Mouse (Mus musculus) left cerebral cortex, postnatal 36 days (tissue): ENCODE data around the gene Tubg2. TPM values are rescaled to one million over a fixed set of nuclear protein-coding genes. Genes with fewer than 3 reads are reported as not detected.

Experiments used
- DNase-seq, 2 experiments: peaks; one replicate each; pipeline ENCODE4 v3.0.0; 2021 to 2022; ENCODE audit warnings: low spot score in 2 of 2, mixed read lengths in 1 of 2
- intact Hi-C: fragments of 180-260 bp; cut with DNase I; formaldehyde crosslinking; loops from one replicate; pipeline ENCODE4 v1.15.1; 2025
- total RNA-seq, 2 experiments: library from RNA; stranded (reverse); gene quantifications; 2 replicates each; pipeline ENCODE4 v1.2.3; 2021

Gene Tubg2
- total RNA-seq, 2 experiments from 2014 or later, result 49.7 to 62.4 TPM

DNA sequence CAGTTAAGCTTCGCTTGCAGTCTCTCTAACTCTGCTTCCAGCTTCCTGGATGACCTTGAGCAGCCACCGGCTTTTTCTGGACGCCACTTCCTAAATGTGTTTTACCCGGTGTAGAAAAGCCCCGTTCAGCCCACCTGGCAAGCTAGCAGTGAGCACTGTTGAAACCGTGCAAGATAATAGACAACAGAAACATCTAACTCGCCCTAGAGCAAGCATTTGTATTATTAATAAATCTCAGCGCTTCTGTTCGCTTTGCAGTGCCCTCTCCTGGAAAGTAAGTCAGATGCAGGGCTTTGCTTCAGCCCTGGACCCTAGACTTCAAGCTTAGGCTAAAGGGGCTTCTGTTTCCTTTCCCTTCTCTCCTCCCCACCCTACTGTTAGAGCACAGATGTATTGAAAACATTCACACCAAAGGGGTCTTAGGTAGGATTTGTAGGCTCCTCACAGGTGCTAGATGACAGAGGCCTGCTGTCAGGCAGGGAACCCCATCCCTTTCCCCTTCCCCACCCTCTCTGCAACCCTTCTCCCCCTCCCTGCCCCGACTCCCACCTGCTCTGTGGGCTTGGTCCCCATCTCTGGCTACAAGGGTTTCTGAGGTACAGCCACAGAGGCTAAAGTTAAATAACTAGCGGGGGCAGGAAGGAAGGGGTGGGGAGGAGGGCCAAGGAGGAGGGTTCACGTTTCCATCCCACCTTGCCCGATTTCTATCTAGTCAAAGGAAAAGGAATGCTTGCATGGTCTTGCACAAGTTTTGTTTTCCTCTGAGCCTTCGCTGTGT, 19.3 kb downstream of the Tubg2 start, which contains the start of gene Ccr10:
Ccr10 (minus strand) TSS at position 593 of the 778 bp plus-strand sequence.
- no peak for DNase-seq

DNA sequence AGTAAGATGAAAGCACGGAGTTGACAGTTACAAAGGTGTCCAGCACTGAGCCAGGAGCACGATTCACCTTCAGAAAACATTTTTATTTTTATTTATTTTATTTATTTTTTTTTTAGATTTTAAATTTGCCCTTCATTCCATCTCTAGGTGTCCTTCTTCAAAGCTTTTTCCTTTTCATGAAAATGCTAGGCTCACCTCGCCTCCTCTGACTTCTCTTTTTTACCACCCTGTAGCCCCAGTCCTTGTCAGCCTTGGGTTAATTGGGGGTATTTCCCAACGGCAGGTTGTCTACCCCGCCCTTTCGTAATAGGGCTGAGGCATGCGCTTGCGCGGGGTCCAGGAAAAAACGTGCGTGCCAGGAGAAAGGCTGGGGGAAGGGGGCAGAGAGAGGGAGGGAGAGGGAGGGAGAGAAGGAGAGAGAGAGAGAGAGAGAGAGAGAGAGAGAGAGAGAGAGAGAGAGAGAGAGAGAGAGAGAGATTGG, 20.0 kb downstream of the Tubg2 start:
- peak; percentile 61 to 70 for DNase-seq
- intact Hi-C loops, result loop anchor here (2.0 to 10.0 kb wide), 2 partner anchors 81 to 191 kb away; partner anchors contain the start of gene Psmc3ip

More for the DNA sequence above, 19.3 kb downstream of the Tubg2 start, which contains the start of gene Ccr10:
- intact Hi-C loops, result loop anchor here (10.0 kb wide), 1 partner anchor 190 kb away; no protein-coding TSS in a partner anchor

DNA sequence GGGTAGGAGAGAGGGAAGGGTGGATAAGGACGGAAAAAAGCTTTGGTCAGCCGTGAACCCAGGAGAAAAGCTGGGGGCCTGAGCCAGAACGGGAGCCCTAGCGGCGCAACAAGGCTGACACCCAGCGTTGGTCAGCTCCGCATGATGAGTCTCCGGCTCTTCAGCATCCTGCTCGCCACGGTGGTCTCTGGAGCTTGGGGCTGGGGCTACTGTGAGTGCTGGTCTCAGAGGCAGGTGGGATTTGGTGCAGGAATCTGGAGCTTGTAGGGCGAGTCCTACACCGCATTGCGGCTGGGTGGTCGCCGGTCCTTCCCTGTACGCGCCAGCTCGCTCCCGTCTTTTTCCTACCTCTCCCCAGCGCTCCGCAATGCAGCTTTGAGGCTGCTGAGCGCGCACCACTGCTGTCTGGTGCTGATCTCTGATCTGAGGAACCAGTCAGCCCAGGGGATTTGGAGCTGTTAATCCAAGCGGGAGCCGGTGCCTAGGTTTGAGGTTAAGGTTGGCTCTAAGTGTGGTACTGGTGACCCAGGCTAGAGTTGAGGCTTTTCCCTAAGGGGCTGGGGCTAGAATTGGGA, 20.5 kb downstream of the Tubg2 start:
- DNase-seq, result peak; percentile 64 to 72
- intact Hi-C loops, result loop anchor here (2.0 to 10.0 kb wide), 2 partner anchors 81 to 191 kb away; partner anchors contain the start of gene Psmc3ip

DNA sequence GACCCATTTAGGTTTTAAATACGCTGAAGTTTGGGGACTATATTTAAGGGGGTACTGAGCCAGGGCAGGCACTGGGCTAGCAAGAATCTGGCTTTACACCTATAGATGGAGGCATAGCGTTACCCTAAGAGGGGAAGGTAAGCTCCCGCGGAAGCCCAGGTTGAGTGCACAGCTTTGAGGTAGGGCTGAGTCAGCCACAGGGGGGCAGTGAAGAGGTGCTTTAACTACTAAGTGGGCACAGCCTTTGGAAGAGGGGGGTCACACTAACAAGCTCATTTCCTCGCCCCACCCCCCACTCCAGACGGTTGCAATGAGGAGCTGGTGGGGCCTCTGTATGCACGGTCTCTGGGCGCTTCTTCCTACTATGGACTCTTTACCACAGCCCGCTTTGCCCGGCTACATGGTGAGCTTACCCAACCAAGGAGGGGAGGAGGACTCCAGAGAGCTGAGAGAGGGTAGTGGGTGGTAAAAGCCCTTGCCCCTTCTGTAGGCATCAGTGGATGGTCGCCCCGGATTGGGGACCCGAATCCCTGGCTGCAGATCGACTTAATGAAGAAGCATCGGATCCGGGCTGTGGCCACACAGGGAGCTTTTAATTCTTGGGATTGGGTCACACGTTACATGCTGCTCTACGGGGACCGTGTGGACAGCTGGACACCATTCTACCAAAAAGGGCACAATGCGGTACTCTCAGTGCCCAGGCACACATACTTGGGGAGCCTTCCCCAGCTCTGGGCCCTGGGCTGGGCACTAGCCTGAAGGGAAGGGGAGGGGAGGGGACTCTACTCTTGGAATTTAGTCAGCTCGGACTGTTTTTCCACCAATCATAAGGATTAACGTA, 21.4 kb downstream of the Tubg2 start:
- DNase-seq, result peak; percentile 68 to 71
- intact Hi-C loops, result loop anchor here (2.0 to 10.0 kb wide), 2 partner anchors 82 to 192 kb away; partner anchors contain the start of gene Psmc3ip

DNA sequence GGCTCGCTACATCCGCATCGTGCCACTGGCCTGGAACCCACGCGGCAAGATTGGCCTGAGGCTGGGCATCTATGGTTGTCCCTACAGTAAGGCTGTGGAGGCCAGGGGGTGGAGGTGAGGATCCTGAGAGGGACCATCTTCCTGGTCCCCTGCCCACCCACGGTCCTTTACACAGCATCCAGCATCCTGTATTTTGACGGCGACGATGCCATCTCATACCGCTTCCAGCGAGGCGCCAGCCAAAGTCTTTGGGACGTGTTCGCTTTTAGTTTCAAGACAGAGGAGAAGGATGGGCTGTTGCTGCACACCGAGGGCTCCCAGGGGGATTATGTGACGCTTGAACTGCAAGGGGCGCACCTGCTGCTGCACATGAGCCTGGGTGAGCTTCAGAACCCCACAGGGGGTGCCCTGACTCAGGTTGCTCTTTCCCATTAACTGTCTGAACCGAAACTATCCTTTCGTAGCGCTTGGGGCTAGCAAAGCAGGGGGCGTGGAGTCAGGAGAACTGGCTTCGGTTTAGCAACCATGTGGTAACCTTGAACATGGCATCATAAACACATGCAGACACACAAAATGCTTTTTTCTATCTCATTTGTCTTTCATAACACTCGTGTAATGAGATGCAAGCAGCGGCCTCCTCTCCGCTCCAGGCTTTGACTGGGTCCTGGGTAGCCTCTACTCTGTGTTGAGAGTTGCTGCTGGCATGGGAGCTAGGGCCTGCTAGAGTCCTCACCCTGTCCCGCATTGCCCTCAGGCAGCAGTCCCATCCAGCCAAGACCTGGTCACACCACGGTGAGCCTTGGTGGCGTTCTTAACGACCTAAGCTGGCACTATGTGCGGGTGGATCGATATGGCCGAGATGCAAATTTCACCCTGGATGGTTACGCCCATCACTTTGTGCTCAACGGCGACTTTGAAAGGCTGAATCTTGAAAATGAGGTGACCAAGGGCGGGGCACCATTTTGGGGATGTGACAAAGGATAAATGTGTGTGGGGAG, 22.7 kb downstream of the Tubg2 start:
- no peak for DNase-seq
- intact Hi-C loops, result loop anchor here (10.0 kb wide), 1 partner anchor 194 kb away; no protein-coding TSS in a partner anchor

DNA sequence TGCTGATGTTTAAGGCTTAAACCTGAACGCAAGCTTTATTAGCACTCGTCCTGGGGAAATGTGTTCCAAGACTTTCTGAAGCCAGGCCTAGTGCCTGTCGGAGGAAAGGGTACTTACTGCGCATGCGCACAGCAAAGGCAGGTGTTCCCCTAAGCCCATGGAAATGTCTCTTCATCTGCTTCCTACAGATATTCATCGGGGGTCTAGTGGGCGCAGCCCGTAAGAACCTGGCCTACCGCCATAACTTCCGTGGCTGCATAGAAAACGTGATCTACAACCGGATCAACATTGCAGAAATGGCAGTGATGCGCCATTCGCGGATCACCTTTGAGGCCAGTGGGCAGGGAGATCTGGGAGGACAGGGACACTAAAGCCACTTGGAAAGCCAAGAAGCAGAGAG, 23.6 kb downstream of the Tubg2 start:
- intact Hi-C loops, result loop anchor here (10.0 kb wide), 1 partner anchor 195 kb away; no protein-coding TSS in a partner anchor
- no peak for DNase-seq

DNA sequence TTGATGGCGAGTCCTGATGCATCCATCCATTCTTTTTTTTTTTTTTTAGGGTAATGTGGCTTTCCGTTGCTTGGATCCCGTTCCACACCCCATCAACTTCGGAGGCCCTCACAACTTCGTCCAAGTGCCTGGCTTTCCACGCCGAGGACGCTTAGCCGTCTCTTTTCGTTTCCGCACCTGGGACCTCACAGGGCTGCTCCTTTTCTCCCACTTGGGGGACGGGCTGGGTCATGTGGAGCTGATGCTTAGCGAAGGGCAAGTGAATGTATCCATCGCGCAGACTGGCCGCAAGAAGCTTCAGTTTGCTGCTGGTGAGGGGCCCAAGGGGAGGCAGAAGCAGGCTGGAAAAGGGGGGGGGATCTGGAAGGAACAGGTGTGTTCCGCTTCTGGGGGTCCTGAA, 24.6 kb downstream of the Tubg2 start:
- no peak for DNase-seq
- intact Hi-C loops, result no loop called here

DNA sequence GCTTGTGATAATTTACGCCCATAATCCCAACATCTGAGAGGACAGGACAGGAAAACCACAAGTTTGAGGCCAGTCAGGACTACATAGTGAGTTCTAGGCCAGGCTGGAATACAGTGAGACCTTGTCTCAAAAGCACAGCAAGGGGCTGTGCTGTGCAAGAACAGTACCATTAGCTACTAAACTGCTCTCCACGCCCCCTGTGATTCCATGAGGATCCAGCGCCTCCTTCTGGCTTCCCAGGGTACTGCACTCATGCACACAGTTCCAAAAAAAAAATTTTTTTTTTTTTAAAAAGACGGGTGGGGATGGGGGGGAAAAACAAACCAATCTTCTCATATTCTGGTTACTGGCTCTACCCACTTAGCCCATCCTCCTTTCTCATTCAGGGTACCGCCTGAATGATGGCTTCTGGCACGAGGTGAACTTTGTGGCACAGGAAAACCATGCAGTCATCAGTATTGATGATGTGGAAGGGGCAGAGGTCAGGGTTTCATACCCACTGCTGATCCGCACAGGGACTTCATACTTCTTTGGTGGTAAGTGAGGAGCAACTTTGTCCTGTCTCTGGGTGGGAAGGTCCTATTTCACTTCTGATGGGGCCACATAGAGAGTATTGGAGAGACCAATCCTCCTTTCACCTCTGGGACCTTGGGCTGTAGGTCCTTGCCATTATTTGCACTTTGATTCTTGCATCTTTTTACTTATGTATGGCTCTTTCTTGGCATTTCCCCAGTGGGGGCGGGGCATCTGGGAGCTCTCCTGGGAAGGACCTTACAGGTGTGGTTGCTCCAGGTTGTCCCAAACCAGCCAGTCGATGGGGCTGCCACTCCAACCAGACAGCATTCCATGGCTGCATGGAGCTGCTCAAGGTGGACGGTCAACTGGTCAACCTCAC, 25.4 kb downstream of the Tubg2 start:
- intact Hi-C loops, result no loop called here
- DNase-seq, result no peak

DNA sequence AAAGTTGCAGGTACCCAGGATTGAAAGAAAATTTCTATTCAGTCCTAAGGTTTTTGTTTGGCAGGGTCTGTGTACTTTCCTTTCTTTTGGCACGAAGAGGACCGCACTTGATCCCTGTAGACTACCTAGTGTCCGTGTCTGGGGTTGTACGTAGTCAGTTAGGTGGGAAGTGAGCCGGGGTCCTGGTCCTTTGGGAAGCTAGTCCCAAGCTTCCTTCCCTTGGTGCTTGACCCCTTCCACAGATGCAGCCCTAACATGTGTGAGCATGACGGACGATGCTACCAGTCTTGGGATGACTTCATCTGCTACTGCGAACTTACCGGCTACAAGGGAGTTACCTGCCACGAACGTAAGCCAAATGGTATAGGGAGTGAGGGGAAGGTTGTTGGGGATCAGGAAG, 26.3 kb downstream of the Tubg2 start:
- intact Hi-C loops, result no loop called here

DNA sequence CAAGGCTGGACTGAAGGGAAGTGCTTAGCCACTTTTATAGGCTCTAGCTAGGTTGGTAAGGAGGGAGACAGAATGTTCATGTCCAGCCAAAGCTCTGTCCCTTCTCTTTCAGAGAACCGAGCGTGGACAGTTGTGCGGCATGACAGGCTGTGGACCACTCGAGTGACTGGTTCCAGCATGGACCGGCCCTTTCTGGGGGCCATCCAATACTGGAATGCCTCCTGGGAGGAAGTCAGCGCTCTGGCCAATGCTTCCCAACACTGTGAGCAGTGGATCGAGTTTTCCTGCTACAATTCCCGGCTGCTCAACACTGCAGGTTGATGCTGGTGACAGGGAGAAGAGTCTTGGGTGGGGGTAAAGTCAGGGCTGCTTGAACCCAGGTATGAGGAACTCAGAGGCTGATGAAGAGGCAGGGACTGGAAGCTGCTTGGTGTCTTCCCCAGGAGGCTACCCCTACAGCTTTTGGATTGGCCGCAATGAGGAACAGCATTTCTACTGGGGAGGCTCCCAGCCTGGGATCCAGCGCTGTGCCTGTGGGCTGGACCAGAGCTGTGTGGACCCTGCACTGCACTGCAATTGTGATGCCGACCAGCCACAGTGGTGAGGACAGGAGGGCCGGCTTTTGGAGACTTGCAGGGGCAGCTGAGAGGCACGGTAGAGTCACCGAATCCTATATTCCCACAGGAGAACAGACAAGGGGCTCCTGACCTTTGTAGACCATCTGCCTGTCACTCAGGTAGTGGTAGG, 27.2 kb downstream of the Tubg2 start:
- intact Hi-C loops, result no loop called here
- no peak for DNase-seq

More for the DNA sequence above, 26.3 kb downstream of the Tubg2 start:
- no peak for DNase-seq

DNA sequence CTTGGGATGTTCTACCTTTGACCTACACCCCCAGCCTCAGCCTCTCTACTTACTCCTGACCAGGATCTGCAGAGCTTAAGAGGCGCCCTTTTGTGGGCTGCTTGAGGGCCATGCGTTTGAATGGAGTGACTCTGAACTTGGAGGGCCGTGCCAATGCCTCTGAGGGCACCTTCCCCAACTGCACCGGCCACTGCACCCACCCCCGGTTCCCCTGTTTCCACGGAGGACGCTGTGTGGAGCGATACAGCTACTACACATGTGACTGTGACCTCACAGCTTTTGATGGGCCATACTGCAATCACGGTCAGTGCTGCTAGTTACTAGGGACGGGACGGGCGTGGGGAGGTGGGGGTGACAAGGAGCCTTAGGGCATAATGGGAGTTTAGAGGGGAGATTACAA, 29.3 kb downstream of the Tubg2 start:
- intact Hi-C loops, result no loop called here
- DNase-seq, result no peak

DNA sequence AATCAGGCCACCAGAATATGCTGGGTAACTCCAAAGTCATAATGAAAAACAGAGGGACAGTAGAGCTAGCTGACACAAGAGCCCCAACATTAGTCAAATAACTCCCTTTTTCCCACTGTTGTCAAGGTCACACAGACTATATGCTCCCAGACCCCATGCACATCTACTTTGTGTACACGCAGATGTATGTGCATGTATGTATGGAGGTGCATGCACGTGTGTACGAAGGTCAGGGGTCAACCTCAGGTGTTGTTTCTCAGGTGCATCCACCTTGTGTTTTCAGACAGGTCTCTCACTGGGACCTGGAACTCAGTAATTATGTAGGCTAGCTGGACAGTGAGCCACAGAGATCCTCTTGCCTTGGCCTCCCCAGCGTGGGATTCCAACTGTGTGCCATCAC, 29.7 kb downstream of the Tubg2 start:
- intact Hi-C loops, result no loop called here

DNA sequence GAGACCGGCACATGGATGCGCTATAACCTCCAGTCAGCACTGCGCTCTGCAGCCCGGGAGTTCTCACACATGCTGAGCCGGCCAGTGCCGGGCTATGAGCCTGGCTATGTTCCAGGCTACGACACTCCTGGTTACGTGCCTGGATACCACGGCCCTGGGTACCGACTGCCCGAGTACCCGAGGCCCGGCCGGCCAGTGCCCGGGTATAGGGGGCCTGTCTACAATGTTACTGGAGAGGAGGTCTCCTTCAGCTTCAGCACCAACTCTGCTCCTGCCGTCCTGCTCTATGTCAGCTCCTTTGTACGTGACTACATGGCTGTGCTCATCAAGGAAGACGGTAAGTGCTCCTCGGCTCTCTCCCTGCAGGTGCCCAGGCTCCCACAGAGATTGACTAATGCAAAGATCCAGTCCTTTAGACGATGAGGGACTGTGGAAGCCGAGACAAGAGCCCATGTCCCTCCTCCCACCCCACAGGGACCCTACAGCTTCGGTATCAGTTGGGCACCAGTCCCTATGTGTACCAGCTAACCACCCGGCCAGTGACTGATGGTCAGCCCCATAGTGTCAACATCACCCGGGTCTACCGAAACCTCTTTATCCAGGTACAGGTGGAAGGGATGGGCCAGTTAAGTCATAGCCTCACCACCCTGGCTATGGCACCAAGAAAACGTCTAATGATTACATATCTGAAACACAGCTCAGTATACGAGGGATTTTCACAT, 31.0 kb downstream of the Tubg2 start:
- DNase-seq, result no peak
- intact Hi-C loops, result no loop called here

More for the DNA sequence above, 29.7 kb downstream of the Tubg2 start:
- DNase-seq, result no peak

DNA sequence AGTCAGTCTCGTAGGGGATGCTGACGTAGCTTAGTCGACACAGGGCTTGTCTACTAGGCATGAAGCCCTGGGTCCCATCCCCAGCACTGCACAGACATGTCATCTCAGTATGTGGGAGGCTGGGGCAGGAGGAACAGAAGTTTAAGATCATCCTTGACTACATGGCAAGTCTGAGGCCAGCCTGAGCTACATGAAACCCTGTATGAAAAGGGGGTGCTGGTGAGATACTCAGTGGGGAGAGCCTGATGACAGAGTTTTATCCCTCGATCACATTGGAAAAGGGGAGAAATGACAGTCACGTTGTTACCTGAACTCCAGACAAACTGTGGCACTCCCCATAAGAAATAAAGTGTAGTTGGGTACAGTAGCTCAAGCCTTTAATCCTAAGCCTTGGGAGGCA, 31.8 kb downstream of the Tubg2 start:
- no peak for DNase-seq

DNA sequence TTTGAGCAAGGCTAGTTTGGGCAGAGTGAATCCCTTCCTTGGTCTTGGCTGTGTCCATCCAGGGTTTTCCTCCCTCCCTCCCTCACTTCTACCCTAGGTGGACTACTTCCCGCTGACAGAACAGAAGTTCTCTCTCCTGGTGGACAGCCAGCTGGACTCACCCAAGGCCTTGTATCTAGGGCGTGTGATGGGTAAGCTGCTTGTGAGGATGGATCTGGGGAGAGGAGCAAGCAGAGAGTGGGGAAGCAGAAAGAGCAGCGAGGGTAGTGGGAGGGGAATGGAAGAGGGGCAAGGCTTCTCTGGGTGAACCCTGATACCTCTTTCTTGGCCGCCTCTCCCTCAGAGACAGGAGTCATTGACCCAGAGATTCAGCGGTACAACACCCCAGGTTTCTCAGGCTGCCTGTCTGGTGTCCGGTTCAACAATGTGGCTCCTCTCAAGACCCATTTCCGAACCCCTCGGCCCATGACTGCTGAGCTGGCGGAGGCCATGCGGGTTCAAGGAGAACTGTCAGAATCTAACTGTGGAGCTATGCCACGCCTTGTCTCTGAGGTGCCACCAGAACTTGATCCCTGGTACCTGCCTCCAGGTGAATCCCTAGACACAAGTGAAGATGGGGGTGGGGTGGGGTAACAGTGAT, 32.6 kb downstream of the Tubg2 start:
- no peak for DNase-seq

More for the DNA sequence above, 31.8 kb downstream of the Tubg2 start:
- intact Hi-C loops, result no loop called here

More for the DNA sequence above, 32.6 kb downstream of the Tubg2 start:
- intact Hi-C loops, result no loop called here
